Mouse (Mus musculus) C2C12 (cell line): Measurements from ENCODE around the gene Gstk1. TPM values are rescaled to one million over a fixed set of nuclear protein-coding genes. Genes with fewer than 3 reads are reported as not detected.

Experiments
- H3K27me3 ChIP-seq: one replicate; pipeline ENCODE4 v1.6.1; 2011; ENCODE audit not compliant: control insufficient read depth, insufficient read depth, insufficient read length
- H3K36me3 ChIP-seq: one replicate; pipeline ENCODE4 v1.6.1; 2011; ENCODE audit not compliant: control insufficient read depth, insufficient read depth
- H3K4me3 ChIP-seq: one replicate; pipeline ENCODE4 v1.5.1; 2011; ENCODE audit warnings: mild to moderate bottlenecking, control low read depth; ENCODE audit not compliant: poor library complexity, insufficient read depth, severe bottlenecking
- H3K79me2 ChIP-seq: one replicate; pipeline ENCODE4 v1.6.1; 2011; ENCODE audit not compliant: control insufficient read depth, insufficient read depth
- H3K79me3 ChIP-seq: one replicate; pipeline ENCODE4 v1.6.1; 2011; ENCODE audit warnings: low read depth, control low read depth
- H3ac ChIP-seq: one replicate; pipeline ENCODE3; 2011; ENCODE audit warnings: low read depth; ENCODE audit not compliant: control insufficient read depth, insufficient read length
- CEBPB ChIP-seq: IDR thresholded peaks from one replicate; pipeline ENCODE4 v1.6.1; 2011; ENCODE audit warnings: low read depth, mild to moderate bottlenecking, control low read depth, moderate library complexity
- CTCF ChIP-seq: IDR thresholded peaks from one replicate; pipeline ENCODE4 v1.5.1; 2011; ENCODE audit not compliant: control insufficient read depth, insufficient read depth, insufficient read length
- FOSL1 ChIP-seq: IDR thresholded peaks from one replicate; pipeline ENCODE4 v1.8.0; 2011; ENCODE audit warnings: mild to moderate bottlenecking, low read length; ENCODE audit not compliant: poor library complexity, insufficient read depth, severe bottlenecking
- MAX ChIP-seq: IDR thresholded peaks from one replicate; pipeline ENCODE4 v1.6.1; 2011; ENCODE audit warnings: mild to moderate bottlenecking, control low read depth
- MYOD1 ChIP-seq: IDR thresholded peaks from one replicate; pipeline ENCODE4 v1.6.1; 2011; ENCODE audit warnings: low read depth; ENCODE audit not compliant: control insufficient read depth, insufficient read length
- MYOG ChIP-seq: IDR thresholded peaks from one replicate; pipeline ENCODE4 v1.6.1; 2011; ENCODE audit not compliant: control insufficient read depth, insufficient read length; ENCODE audit errors: extremely low read depth
- USF1 ChIP-seq: IDR thresholded peaks from one replicate; pipeline ENCODE4 v1.6.1; 2011; ENCODE audit warnings: low read depth, mild to moderate bottlenecking, control low read depth, moderate library complexity
- polyA plus RNA-seq: library from polyadenylated mRNA; unstranded; fragments of >200 nt; fragmentation: generic; extraction: Trizol; gene quantifications from one replicate; pipeline ENCODE4 v1.2.1, GENCODE M21; 2012; ENCODE audit warnings: missing spikeins

Gene Gstk1
- polyA plus RNA-seq, 1 experiment, result 1.5 TPM

- Histone ChIP-seq H3K27me3 (no peaks in the 10 kb centered on the region), H3K79me3 (no peaks in the 10 kb centered on the region), H3K79me2 (no peaks in the 10 kb centered on the region), H3K4me3 (no peak overlapping the region), H3ac (no peak overlapping the region), H3K36me3 (peaks cover 54% of the 10 kb centered on the region)
- no peak for TF ChIP-seq CTCF
- TF ChIP-seq MAX, result no peak
Observed at GRCm38 (mm10) chr6:42282865-42283528, 37.3 kb downstream of the Gstk1 start.

- Histone ChIP-seq H3K27me3 (no peaks in the 10 kb centered on the region), H3K79me2 (no peaks in the 10 kb centered on the region), H3K79me3 (no peaks in the 10 kb centered on the region), H3K4me3 (no peak within 1 kb of the TSS), H3ac (no peak within 1 kb of the TSS), H3K36me3 (peaks cover 21% of the 10 kb centered on the region)
- TF ChIP-seq USF1, result no peak
Observed at GRCm38 (mm10) chr6:42286448-42286847, 40.7 kb downstream of the Gstk1 start, which contains the start of gene Clcn1. TSS of gene Clcn1 (plus strand) at chr6:42286685.

- Histone ChIP-seq H3K79me3 (no peaks in the 10 kb centered on the region), H3ac (no peak overlapping the region), H3K79me2 (no peaks in the 10 kb centered on the region), H3K36me3 (peaks cover 10% of the 10 kb centered on the region), H3K27me3 (no peaks in the 10 kb centered on the region), H3K4me3 (no peak overlapping the region)
- TF ChIP-seq MYOG, result no peak
- no peak for TF ChIP-seq CTCF
- no peak for TF ChIP-seq FOSL1
- no peak for TF ChIP-seq USF1
- TF ChIP-seq MYOD1, result no peak
- no peak for TF ChIP-seq CEBPB
- no peak for TF ChIP-seq MAX
Observed at GRCm38 (mm10) chr6:42287562-42287961, 41.8 kb downstream of the Gstk1 start.

GRCm38 (mm10) chr6:42293327-42293726 is 47.6 kb downstream of the Gstk1 start:
- H3K4me3 ChIP-seq, result no peak overlapping the region
- H3K36me3 ChIP-seq, result no peaks in the 10 kb centered on the region
- H3K79me2 ChIP-seq, result no peaks in the 10 kb centered on the region
- H3K27me3 ChIP-seq, result no peaks in the 10 kb centered on the region
- TF ChIP-seq CTCF (no peak), MYOG (no peak), FOSL1 (no peak), CEBPB (no peak), MAX (no peak), USF1 (no peak), MYOD1 (no peak)
- H3K79me3 ChIP-seq, result no peaks in the 10 kb centered on the region
- H3ac ChIP-seq, result no peak overlapping the region

- no peaks in the 10 kb centered on the region for H3K79me3 ChIP-seq
- H3K79me2 ChIP-seq, result no peaks in the 10 kb centered on the region
- H3K27me3 ChIP-seq, result no peaks in the 10 kb centered on the region
- H3K4me3 ChIP-seq, result no peak overlapping the region
- TF ChIP-seq MYOD1 (peak; percentile 53), FOSL1 (peak; percentile 62), USF1 (no peak), CEBPB (peak; percentile 38), MAX (peak; percentile 72), MYOG (no peak)
- peak overlapping the region; percentile 58 for H3ac ChIP-seq
- no peaks in the 10 kb centered on the region for H3K36me3 ChIP-seq
Observed at GRCm38 (mm10) chr6:42295549-42296094, 49.9 kb downstream of the Gstk1 start.

- Histone ChIP-seq H3K36me3 (no peaks in the 10 kb centered on the region), H3K4me3 (no peak overlapping the region), H3K79me3 (no peaks in the 10 kb centered on the region), H3K27me3 (no peaks in the 10 kb centered on the region), H3K79me2 (no peaks in the 10 kb centered on the region), H3ac (peak overlapping the region; percentile 45)
- no peak for TF ChIP-seq CTCF
- peak; percentile 37 for TF ChIP-seq USF1
- peak; percentile 11 for TF ChIP-seq FOSL1
- peak; percentile 48 for TF ChIP-seq MAX
- TF ChIP-seq MYOD1, result no peak
Observed at GRCm38 (mm10) chr6:42299362-42299761, 53.6 kb downstream of the Gstk1 start.

Other genes with a start within 250 kb of the Gstk1 start
- not detected for gene Sva, start 207.5 kb upstream of the Gstk1 start, polyA plus RNA-seq
- not detected for gene Tas2r139, start 105.0 kb upstream of the Gstk1 start, polyA plus RNA-seq
- gene Tas2r144, start 30.6 kb upstream of the Gstk1 start, polyA plus RNA-seq, result not detected
- gene Tmem139, start 16.0 kb downstream of the Gstk1 start, polyA plus RNA-seq, result 0.04 TPM
- 11.7 TPM for gene Casp2, start 19.1 kb downstream of the Gstk1 start, polyA plus RNA-seq
- gene Clcn1, start 40.8 kb downstream of the Gstk1 start, polyA plus RNA-seq, result 0.42 TPM
- gene Fam131b, start 78.7 kb downstream of the Gstk1 start, polyA plus RNA-seq, result 15.6 TPM
- gene Zyx, start 103.7 kb downstream of the Gstk1 start, polyA plus RNA-seq, result 694 TPM
- 8.4 TPM for gene Epha1, start 127.3 kb downstream of the Gstk1 start, polyA plus RNA-seq
- gene Tas2r143, start 154.3 kb downstream of the Gstk1 start, polyA plus RNA-seq, result not detected
- not detected for gene Tas2r135, start 159.5 kb downstream of the Gstk1 start, polyA plus RNA-seq
- not detected for gene Tas2r126, start 188.6 kb downstream of the Gstk1 start, polyA plus RNA-seq
- gene Olfr458, start 219.3 kb downstream of the Gstk1 start, polyA plus RNA-seq, result not detected
- gene Olfr457, start 230.4 kb downstream of the Gstk1 start, polyA plus RNA-seq, result not detected
- gene Olfr456, start 241.3 kb downstream of the Gstk1 start, polyA plus RNA-seq, result 0.06 TPM